Mouse (Mus musculus): ENCODE measurements at regions not wholly inside any gene's neighbourhood (a gene's known extent, or its start where the extent isn't known, plus 50 kb on each side); places are given as distances from the start of the nearest gene placed in this dataset.
"Not testable (repeated sequence)": the region's sequence is repeated elsewhere in the genome, so short reads cannot be mapped to it uniquely, and the experiment has no call there.

DNA sequence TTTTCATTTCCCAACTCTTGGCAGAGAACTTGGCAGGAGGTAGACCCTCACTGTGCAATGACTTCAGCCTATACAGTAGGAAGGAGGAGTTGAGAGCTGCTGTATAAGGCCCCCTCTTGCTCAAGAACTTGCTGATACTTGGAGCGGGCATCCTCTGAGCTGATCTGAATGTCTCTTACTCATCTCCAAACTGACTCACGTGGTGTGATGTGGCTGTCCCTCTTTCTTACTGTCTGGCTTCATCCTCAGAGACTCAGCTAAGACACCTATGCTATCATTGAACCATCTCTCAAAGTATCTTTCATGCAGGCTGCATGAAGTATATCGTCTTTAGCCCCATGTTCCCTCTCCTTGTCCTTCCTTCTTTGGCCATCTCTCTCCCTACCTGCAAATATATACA, 307.9 kb upstream of the 3110018I06Rik start:
- TF ChIP-seq FLI1 (IDR thresholded peaks at IDR 0.05; ENCODE audit: low read length) (no peak), GATA1 (IDR thresholded peaks at IDR 0.05; ENCODE audit: borderline replicate concordance, low read length) (no peak)
- Histone ChIP-seq H3K4me3 (replicated peaks) (peak overlapping the region; percentile 28), H3K9me3 (peaks cover 67% of the 10 kb centered on the region), H3K36me3 (replicated peaks; ENCODE audit: low read length) (no peaks in the 10 kb centered on the region), H3K4me1 (no peaks in the 10 kb centered on the region), H3K27me3 (replicated peaks) (no peaks in the 10 kb centered on the region)

DNA sequence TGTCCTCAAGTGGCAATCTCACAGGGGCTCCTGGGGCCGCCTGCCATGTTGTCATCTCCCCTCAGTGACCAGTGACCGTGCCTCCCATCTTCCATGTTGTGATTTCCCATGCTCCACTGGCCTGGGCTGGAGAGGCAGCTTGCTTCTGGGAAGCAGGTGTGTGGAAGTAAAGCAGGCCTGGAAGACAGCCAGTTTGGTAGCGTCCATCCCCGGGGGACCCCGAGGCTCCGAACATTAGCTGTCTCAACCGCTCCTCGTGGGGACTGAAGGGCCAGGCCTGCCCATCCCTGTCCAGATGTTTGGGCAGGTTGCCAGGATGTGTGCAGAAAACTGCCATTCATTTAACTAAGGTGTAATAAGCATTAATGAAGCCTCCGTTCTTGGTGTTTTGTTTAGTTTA, 307.1 kb upstream of the 3110018I06Rik start:
- Histone ChIP-seq H3K4me3 (replicated peaks) (no peak overlapping the region), H3K27me3 (replicated peaks) (no peaks in the 10 kb centered on the region), H3K9me3 (peaks cover 70% of the 10 kb centered on the region), H3K4me1 (no peaks in the 10 kb centered on the region), H3K36me3 (replicated peaks; ENCODE audit: low read length) (no peaks in the 10 kb centered on the region)
- TF ChIP-seq GATA1 (IDR thresholded peaks at IDR 0.05; ENCODE audit: borderline replicate concordance, low read length), result no peak
- TF ChIP-seq FLI1 (IDR thresholded peaks at IDR 0.05; ENCODE audit: low read length), result no peak

DNA sequence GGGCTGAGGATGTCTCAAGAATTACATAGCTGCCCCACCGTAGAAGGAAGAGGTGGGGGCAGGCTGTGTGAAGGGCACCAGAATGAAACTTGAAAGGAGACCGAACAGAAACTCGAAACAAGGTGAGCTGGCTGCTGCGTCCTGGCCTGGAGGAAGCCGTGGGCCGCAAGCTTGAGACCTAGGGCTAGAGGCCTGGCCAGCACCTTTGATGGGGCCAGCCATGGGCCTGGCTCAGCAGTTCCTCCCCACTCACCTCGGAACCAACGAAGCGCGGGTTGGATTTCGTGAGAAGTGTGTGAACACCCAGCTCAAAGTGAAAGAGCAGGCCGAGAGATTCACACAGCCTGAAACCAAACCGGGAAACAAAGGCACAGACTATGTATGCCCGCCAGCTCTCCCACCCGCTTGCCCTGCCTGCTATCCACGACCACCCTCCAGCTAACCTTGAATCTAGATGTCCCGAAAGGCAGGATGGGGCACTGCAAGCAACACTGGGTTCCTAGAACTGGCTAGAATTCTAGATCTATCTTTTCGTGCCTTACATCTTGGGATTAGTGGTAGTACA, 306.3 kb upstream of the 3110018I06Rik start:
- no peak for TF ChIP-seq GATA1 (IDR thresholded peaks at IDR 0.05; ENCODE audit: borderline replicate concordance, low read length)
- TF ChIP-seq FLI1 (IDR thresholded peaks at IDR 0.05; ENCODE audit: low read length), result no peak
- Histone ChIP-seq H3K4me3 (replicated peaks) (no peak overlapping the region), H3K36me3 (replicated peaks; ENCODE audit: low read length) (no peaks in the 10 kb centered on the region), H3K4me1 (no peaks in the 10 kb centered on the region), H3K9me3 (peaks cover 68% of the 10 kb centered on the region), H3K27me3 (replicated peaks) (no peaks in the 10 kb centered on the region)

DNA sequence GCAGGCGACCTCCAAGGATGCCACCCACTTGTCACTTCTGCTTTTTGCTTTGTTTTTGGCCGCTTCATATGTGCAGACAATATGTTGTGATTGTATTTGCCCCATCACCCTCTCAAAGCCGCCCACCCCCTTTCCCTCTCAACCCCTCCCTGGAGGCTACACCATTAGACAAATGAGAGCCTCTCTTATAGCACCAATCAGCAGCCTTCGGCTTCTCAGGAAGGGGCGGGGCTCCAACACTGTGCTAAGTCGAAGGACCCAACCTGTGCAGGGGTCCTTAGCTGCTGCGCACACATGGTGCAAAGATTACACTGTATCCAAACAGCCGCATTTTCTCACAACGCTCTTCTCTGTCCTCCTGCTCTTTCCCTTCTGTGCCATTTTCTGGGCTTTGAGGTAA, 305.1 kb upstream of the 3110018I06Rik start:
- H3K9me3 ChIP-seq, result peaks cover 71% of the 10 kb centered on the region
- H3K4me3 ChIP-seq (replicated peaks), result no peak overlapping the region
- no peaks in the 10 kb centered on the region for H3K27me3 ChIP-seq (replicated peaks)
- no peaks in the 10 kb centered on the region for H3K4me1 ChIP-seq
- H3K36me3 ChIP-seq (replicated peaks; ENCODE audit: low read length), result no peaks in the 10 kb centered on the region
- no peak for TF ChIP-seq FLI1 (IDR thresholded peaks at IDR 0.05; ENCODE audit: low read length)
- TF ChIP-seq GATA1 (IDR thresholded peaks at IDR 0.05; ENCODE audit: borderline replicate concordance, low read length), result no peak

DNA sequence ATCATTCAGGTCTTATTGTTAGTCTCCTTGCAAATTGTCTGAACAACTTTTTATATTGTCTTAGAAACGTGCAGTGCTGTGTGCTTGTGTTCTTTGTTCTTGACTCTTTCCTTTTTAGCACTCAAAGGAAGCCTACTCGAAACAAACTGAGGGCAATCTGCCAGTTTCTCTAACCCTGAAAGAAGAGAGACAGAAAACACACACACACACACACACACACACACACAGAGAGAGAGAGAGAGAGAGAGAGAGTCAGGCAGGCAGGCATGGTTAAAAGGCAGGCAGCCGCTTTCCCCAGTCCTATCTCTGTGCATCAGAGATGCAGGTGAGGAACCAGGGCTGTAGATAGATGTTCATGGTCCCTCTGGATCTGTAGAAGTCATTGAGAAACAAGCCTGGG, 304.0 kb upstream of the 3110018I06Rik start:
- H3K9me3 ChIP-seq, result peaks cover 70% of the 10 kb centered on the region
- TF ChIP-seq FLI1 (IDR thresholded peaks at IDR 0.05; ENCODE audit: low read length) (no peak), GATA1 (IDR thresholded peaks at IDR 0.05; ENCODE audit: borderline replicate concordance, low read length) (no peak)
- no peak overlapping the region for H3K4me3 ChIP-seq (replicated peaks)
- H3K36me3 ChIP-seq (replicated peaks; ENCODE audit: low read length), result no peaks in the 10 kb centered on the region
- no peaks in the 10 kb centered on the region for H3K27me3 ChIP-seq (replicated peaks)
- H3K4me1 ChIP-seq, result no peaks in the 10 kb centered on the region

DNA sequence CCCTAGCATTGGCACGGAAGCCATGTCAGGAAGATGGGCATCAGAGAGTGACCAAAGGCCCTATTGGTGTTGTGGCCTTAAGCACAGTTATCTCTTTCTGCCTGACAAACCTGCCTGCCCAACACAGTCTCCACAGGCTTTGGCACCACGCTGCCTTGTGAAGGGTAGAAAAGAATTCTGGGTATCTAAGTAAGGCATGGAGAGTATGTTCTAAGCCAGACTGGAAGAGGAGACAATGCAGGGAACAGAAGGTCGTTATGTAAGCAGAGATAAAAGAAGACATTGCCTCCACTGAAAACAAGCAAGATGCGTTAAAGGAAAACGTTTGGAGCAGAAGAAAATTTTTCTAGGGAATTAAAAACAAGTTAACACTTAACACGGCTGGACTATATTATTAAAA, 302.1 kb upstream of the 3110018I06Rik start:
- no peaks in the 10 kb centered on the region for H3K4me1 ChIP-seq
- peaks cover 68% of the 10 kb centered on the region for H3K9me3 ChIP-seq

DNA sequence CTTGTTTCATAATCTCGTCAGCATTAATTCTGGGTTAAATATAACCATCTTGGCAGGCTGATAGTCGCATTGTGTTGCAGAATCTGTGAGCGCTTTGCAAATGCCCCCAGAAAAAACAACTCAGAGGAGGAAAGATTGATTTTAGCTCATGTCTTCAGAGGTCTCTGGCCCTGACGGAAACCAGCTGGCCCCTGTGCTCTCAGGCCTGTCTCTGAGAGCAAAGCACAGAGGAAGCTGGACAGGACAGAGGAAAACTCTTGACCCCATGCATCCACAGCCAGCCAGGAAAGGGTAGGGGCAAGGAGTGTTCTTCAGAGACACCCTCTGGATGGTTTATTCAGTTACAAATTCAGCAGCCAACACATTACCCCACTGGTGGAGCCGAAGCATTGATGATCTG, 300.4 kb upstream of the 3110018I06Rik start:
- peaks cover 60% of the 10 kb centered on the region for H3K9me3 ChIP-seq
- H3K36me3 ChIP-seq (replicated peaks; ENCODE audit: low read length), result no peaks in the 10 kb centered on the region
- TF ChIP-seq GATA1 (IDR thresholded peaks at IDR 0.05; ENCODE audit: borderline replicate concordance, low read length) (no peak), FLI1 (IDR thresholded peaks at IDR 0.05; ENCODE audit: low read length) (no peak)
- no peaks in the 10 kb centered on the region for H3K4me1 ChIP-seq
- H3K4me3 ChIP-seq (replicated peaks), result no peak overlapping the region
- no peaks in the 10 kb centered on the region for H3K27me3 ChIP-seq (replicated peaks)

More for the DNA sequence above, 302.1 kb upstream of the 3110018I06Rik start:
- Histone ChIP-seq H3K27me3 (replicated peaks) (no peaks in the 10 kb centered on the region), H3K36me3 (replicated peaks; ENCODE audit: low read length) (no peaks in the 10 kb centered on the region), H3K4me3 (replicated peaks) (no peak overlapping the region)
- TF ChIP-seq GATA1 (IDR thresholded peaks at IDR 0.05; ENCODE audit: borderline replicate concordance, low read length) (no peak), FLI1 (IDR thresholded peaks at IDR 0.05; ENCODE audit: low read length) (no peak)

DNA sequence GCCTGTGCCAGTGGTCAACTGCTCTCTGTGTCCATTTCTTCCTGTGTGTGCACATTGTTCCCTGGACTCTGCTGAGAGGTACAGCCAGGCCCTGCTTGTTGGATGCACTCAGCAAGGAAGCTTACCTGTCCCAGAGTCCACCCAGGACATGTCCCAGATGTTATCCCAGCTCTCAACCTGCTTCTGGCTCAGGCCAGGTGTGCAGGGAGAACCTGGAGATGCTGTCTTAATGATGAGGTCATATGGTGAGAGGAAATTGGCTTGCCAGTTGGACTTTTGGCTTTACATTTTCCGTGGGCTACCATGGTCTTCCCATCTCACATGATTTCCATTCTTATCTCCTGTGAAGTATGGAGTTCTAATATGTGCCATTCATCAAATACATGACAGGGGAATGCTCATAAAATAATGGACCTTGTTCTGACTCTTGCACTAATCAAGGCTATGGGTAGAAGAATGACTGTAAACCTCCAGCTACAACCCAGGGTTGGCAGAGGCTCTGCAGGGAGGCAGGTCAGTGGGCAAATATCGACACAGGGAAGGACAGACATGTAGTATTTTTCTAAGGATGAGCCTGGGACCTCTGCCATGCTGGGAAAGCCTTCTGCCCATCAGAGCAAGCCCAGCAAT, 289.9 kb upstream of the 3110018I06Rik start:
- Histone ChIP-seq H3K4me1 (no peaks in the 10 kb centered on the region), H3K4me3 (replicated peaks) (no peak overlapping the region), H3K9me3 (peaks cover 70% of the 10 kb centered on the region), H3K36me3 (replicated peaks; ENCODE audit: low read length) (no peaks in the 10 kb centered on the region), H3K27me3 (replicated peaks) (no peaks in the 10 kb centered on the region)
- no peak for TF ChIP-seq GATA1 (IDR thresholded peaks at IDR 0.05; ENCODE audit: borderline replicate concordance, low read length)
- TF ChIP-seq FLI1 (IDR thresholded peaks at IDR 0.05; ENCODE audit: low read length), result no peak

DNA sequence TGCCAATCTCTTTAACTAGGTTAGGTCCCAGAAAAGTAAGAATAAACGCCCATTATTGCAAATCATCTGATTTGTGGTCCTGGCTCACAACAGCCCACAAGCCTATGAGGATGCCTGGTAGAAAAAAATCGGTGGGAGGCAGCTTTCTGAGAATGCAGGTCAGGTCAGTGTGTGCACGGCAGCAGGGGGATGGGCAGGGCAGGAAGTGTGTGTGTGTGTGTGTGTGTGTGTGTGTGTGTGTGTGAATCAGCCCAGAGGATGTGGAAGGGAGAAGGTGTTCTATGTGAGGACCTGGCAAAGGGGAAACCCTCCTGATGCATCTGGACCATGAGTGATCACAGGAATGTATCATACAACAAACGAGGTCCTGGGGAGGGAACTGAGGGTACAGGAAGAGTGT, 287.5 kb upstream of the 3110018I06Rik start:
- no peaks in the 10 kb centered on the region for H3K4me1 ChIP-seq
- H3K4me3 ChIP-seq (replicated peaks), result no peak overlapping the region
- no peaks in the 10 kb centered on the region for H3K36me3 ChIP-seq (replicated peaks; ENCODE audit: low read length)
- H3K9me3 ChIP-seq, result peaks cover 84% of the 10 kb centered on the region
- TF ChIP-seq GATA1 (IDR thresholded peaks at IDR 0.05; ENCODE audit: borderline replicate concordance, low read length), result no peak
- no peak for TF ChIP-seq FLI1 (IDR thresholded peaks at IDR 0.05; ENCODE audit: low read length)
- H3K27me3 ChIP-seq (replicated peaks), result no peaks in the 10 kb centered on the region

DNA sequence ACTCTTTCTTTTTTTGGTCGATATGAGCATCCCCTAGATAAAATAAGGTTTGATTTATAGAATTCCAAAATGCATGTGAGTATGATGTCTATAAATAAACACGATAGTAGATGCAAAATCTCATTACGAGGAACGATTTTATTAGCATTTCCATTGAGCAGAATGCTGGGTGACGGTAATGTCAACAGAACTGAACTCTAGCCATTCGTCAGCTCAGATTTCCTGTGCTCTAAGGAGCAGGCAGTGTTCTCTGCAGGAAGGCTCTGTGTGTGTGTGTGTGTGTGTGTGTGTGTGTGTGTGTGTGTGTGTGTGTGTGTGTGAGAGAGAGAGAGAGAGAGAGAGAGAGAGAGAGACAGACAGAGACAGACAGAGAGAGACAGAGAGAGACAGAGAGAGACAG, 279.6 kb upstream of the 3110018I06Rik start:
- not testable (repeated sequence) for H3K36me3 ChIP-seq (replicated peaks; ENCODE audit: low read length); H3K4me3 ChIP-seq (replicated peaks); H3K27me3 ChIP-seq (replicated peaks); H3K4me1 ChIP-seq
- H3K9me3 ChIP-seq, result peaks cover 70% of the 10 kb centered on the region

DNA sequence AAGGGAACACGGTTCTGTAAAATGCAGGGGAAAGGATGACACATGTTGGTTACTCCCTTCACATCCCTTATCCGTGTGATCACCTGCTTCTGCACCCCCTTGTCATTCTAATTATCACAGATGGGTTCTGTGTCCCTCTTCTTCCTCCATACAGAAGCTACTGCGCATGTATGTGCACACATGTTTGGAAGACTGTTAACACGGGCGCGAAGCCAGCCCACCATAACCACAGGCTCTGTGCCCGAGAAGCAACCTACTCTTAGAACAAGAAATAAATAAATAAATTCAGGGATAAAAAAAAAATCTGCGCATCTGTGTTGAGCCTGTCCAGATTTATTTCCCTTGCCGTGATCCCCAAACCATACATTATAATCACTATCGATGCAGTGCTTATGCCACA, 275.6 kb upstream of the 3110018I06Rik start:
- Histone ChIP-seq H3K4me3 (replicated peaks) (no peak overlapping the region), H3K27me3 (replicated peaks) (no peaks in the 10 kb centered on the region), H3K36me3 (replicated peaks; ENCODE audit: low read length) (no peaks in the 10 kb centered on the region), H3K4me1 (no peaks in the 10 kb centered on the region), H3K9me3 (peaks cover 68% of the 10 kb centered on the region)
- TF ChIP-seq GATA1 (IDR thresholded peaks at IDR 0.05; ENCODE audit: borderline replicate concordance, low read length) (no peak), FLI1 (IDR thresholded peaks at IDR 0.05; ENCODE audit: low read length) (no peak)
